12 mouse cellular contexts compared by ENCODE assay signal in genomic region chr12:12177264-12178043, GRCm38 (mm10).
DNase-seq lines count a peak whose midpoint lies in the region; ATAC-seq lines count a peak whose summit lies in the region.
"Had no signal": no experiment of that assay in that cellular context is flagged by ENCODE, and none has a peak within 500 bp of the region (broad histone marks: within the 10 kb centered on the region; RNA-seq: fewer than 3 reads in every experiment).

No protein-coding gene starts in this region.

- no peaks in the 10 kb centered on the region for H3K27me3 ChIP-seq in neural tube, embryonic 12.5 days (replicated peaks)
- no peaks in the 10 kb centered on the region for H3K27me3 ChIP-seq in neural tube, embryonic 15.5 days (replicated peaks)
- no peaks in the 10 kb centered on the region for H3K27me3 ChIP-seq in limb, embryonic 10.5 days (ENCODE audit: low read depth, poor library complexity, severe bottlenecking)
- H3K27me3 ChIP-seq in kidney, embryonic 15.5 days: no peaks in the 10 kb centered on the region
- H3K27me3 ChIP-seq: embryonic facial prominence, embryonic 15.5 days had no signal

- no peaks in the 10 kb centered on the region for H3K36me3 ChIP-seq in neural tube, embryonic 12.5 days
- no peaks in the 10 kb centered on the region for H3K36me3 ChIP-seq in neural tube, embryonic 15.5 days
- H3K36me3 ChIP-seq in limb, embryonic 10.5 days: no peaks in the 10 kb centered on the region
- no peaks in the 10 kb centered on the region for H3K36me3 ChIP-seq in kidney, embryonic 15.5 days
- H3K36me3 ChIP-seq: embryonic facial prominence, embryonic 15.5 days had no signal

- ATAC-seq in neural tube, embryonic 12.5 days (ENCODE audit: low FRiP score, low read depth): 0 out of 2 replicates have a peak, but pooled peaks have one; percentile 23
- no peak for ATAC-seq in neural tube, embryonic 15.5 days (ENCODE audit: low FRiP score)
- no peak for ATAC-seq in kidney, embryonic 15.5 days (replicated peaks; ENCODE audit: low FRiP score)

- H3K27ac ChIP-seq in neural tube, embryonic 12.5 days: no peak overlapping the region
- no peak overlapping the region for H3K27ac ChIP-seq in neural tube, embryonic 15.5 days (replicated peaks)
- peak overlapping the region; percentile 80; the same call in 1 of the 2 replicates for H3K27ac ChIP-seq in limb, embryonic 10.5 days
- H3K27ac ChIP-seq in kidney, embryonic 15.5 days: no peak overlapping the region
- H3K27ac ChIP-seq: embryonic facial prominence, embryonic 15.5 days had no signal

- peak; percentile 83 for DNase-seq in heart, adult 11 months
- DNase-seq in heart, postnatal 10 days: no peak
- DNase-seq in limb, embryonic 10.5 days (ENCODE audit: low spot score): no peak
- no peak for DNase-seq in testis, postnatal 10 days (ENCODE audit: low spot score)
- no peak for DNase-seq in yolk sac, embryonic 10.5 days (ENCODE audit: low spot score)
- DNase-seq: B cell, adult 2 months; cerebellum, adult 8-10 months; thymus, postnatal 25 days had no signal

- no peak overlapping the region for H3K9ac ChIP-seq in neural tube, embryonic 12.5 days
- no peak overlapping the region for H3K9ac ChIP-seq in neural tube, embryonic 15.5 days (replicated peaks)
- no peak overlapping the region for H3K9ac ChIP-seq in kidney, embryonic 15.5 days
- H3K9ac ChIP-seq: embryonic facial prominence, embryonic 15.5 days had no signal

- H3K4me1 ChIP-seq in neural tube, embryonic 12.5 days: peaks cover 11% of the 10 kb centered on the region
- peaks cover 18% of the 10 kb centered on the region for H3K4me1 ChIP-seq in neural tube, embryonic 15.5 days
- H3K4me1 ChIP-seq in limb, embryonic 10.5 days: peaks cover 11% of the 10 kb centered on the region
- peaks cover 17% of the 10 kb centered on the region for H3K4me1 ChIP-seq in kidney, embryonic 15.5 days
- H3K4me1 ChIP-seq: embryonic facial prominence, embryonic 15.5 days had no signal

- H3K9me3 ChIP-seq in neural tube, embryonic 12.5 days: no peaks in the 10 kb centered on the region
- H3K9me3 ChIP-seq in neural tube, embryonic 15.5 days (replicated peaks): no peaks in the 10 kb centered on the region
- no peaks in the 10 kb centered on the region for H3K9me3 ChIP-seq in limb, embryonic 10.5 days (replicated peaks)
- H3K9me3 ChIP-seq in kidney, embryonic 15.5 days (replicated peaks): no peaks in the 10 kb centered on the region
- H3K9me3 ChIP-seq: embryonic facial prominence, embryonic 15.5 days had no signal

- no peak overlapping the region for H3K4me3 ChIP-seq in neural tube, embryonic 12.5 days
- H3K4me3 ChIP-seq in neural tube, embryonic 15.5 days (replicated peaks): no peak overlapping the region
- H3K4me3 ChIP-seq in limb, embryonic 10.5 days: no peak overlapping the region
- H3K4me3 ChIP-seq in kidney, embryonic 15.5 days (replicated peaks): no peak overlapping the region

- no peak overlapping the region for H3K4me2 ChIP-seq in neural tube, embryonic 12.5 days (replicated peaks)
- no peak overlapping the region for H3K4me2 ChIP-seq in neural tube, embryonic 15.5 days
- H3K4me2 ChIP-seq in kidney, embryonic 15.5 days: no peak overlapping the region

- intact Hi-C loops in heart, postnatal 10 days (cut with DNase I): loop anchor here (2.0 kb wide), 2 partner anchors 85 to 219 kb away; partner anchors contain the start of gene Fam49a

- 59% methylated on average over 6 of the region's 6 CpGs for WGBS in neural tube, embryonic 12.5 days
- 71% methylated on average over 6 of the region's 6 CpGs for WGBS in neural tube, embryonic 15.5 days
- WGBS in limb, embryonic 10.5 days: 59% methylated on average over 6 of the region's 6 CpGs
- 70% methylated on average over 6 of the region's 6 CpGs for WGBS in kidney, embryonic 15.5 days
